Mouse (Mus musculus) heart, postnatal 0 days (tissue): ENCODE data around the gene Rab40b. TPM values are rescaled to one million over a fixed set of nuclear protein-coding genes. Genes with fewer than 3 reads are reported as not detected.

Source experiments
- ATAC-seq: fragments of 200-750 bp; cut with Nextera tagmentation; 2 replicates; pipeline ENCODE4 v1.8.0; 2017; ENCODE audit warnings: low read depth, moderate number of reproducible peaks, moderate library complexity; ENCODE audit not compliant: insufficient read depth
- DNase-seq: peaks from one replicate; pipeline ENCODE4 v3.0.0-alpha.2; 2016; ENCODE audit warnings: low spot score
- H3K27ac ChIP-seq: fragments of 300-500 bp; sonication (generic); 2 replicates; pipeline ENCODE4 v1.5.1; 2014; ENCODE audit warnings: low read depth, mild to moderate bottlenecking
- H3K27me3 ChIP-seq: fragments of 300-500 bp; sonication (generic); 2 replicates; pipeline ENCODE4 v1.6.1; 2014; ENCODE audit warnings: low read length, mixed read lengths; ENCODE audit not compliant: control insufficient read depth, insufficient read depth
- H3K36me3 ChIP-seq: fragments of 300-500 bp; sonication (generic); replicated peaks from 2 replicates; pipeline ENCODE4 v1.6.1; 2014; ENCODE audit warnings: low read length, mixed read lengths; ENCODE audit not compliant: control insufficient read depth, insufficient read depth
- H3K4me1 ChIP-seq: fragments of 300-500 bp; sonication (generic); 2 replicates; pipeline ENCODE4 v1.6.1; 2014; ENCODE audit warnings: antibody characterized with exemption; ENCODE audit not compliant: control insufficient read depth, insufficient read depth
- H3K4me2 ChIP-seq: fragments of 300-500 bp; sonication (generic); 2 replicates; pipeline ENCODE4 v1.6.1; 2014; ENCODE audit warnings: low read depth, mild to moderate bottlenecking, low read length, moderate library complexity
- H3K4me3 ChIP-seq: fragments of 300-500 bp; sonication (generic); 2 replicates; pipeline ENCODE4 v1.5.1; 2014; ENCODE audit warnings: low read depth, low read length
- H3K9ac ChIP-seq: fragments of 300-500 bp; sonication (generic); replicated peaks from 2 replicates; pipeline ENCODE4 v1.6.1; 2014; ENCODE audit warnings: low read depth, low read length, mixed read lengths
- H3K9me3 ChIP-seq: fragments of 300-500 bp; sonication (generic); replicated peaks from 2 replicates; pipeline ENCODE4 v1.6.1; 2016; ENCODE audit warnings: low read length; ENCODE audit not compliant: control insufficient read depth
- CTCF ChIP-seq: IDR thresholded peaks from 2 replicates; pipeline ENCODE4 v1.5.1; 2016; ENCODE audit warnings: antibody characterized with exemption, control low read depth, low read depth
- EP300 ChIP-seq: IDR thresholded peaks from 2 replicates; pipeline ENCODE4 v1.6.1; 2016; ENCODE audit warnings: antibody characterized with exemption, low read depth
- WGBS: fragments of 180-500 bp; shearing (Covaris S2); extraction: QIAGEN DNeasy Blood & Tissue Kit; methylation state at CpG from one replicate; pipeline ENCODE4 v1.1.7; 2014; 5-methylcytosine and 5-hydroxymethylcytosine counted together
- polyA plus RNA-seq: library from polyadenylated mRNA; unstranded; fragments of >200 nt; fragmentation: Nextera tagmentation; extraction: Ambion mirVana; gene quantifications from 2 replicates; pipeline ENCODE4 v1.2.1, GENCODE M21; 2015
- total RNA-seq: library from RNA; depleted of rRNA; stranded (reverse); fragments of >200 nt; gene quantifications from 2 replicates; pipeline ENCODE4 v1.2.3, GENCODE M21; 2014; ENCODE audit warnings: low replicate concordance; rRNA removed

The Rab40b gene
- 3.1 and 5.8 TPM in 2 replicates for total RNA-seq
- polyA plus RNA-seq, result 5.2 and 7.7 TPM in 2 replicates

- H3K36me3 ChIP-seq, result no peaks in the 10 kb centered on the region
- H3K27me3 ChIP-seq, result no peaks in the 10 kb centered on the region
- ATAC-seq (peak; percentile 96), DNase-seq (peak; percentile 98)
- peak within 1 kb of the TSS; percentile 95 for H3K4me2 ChIP-seq
- peak within 1 kb of the TSS; percentile 43; the same call in 1 of the 2 replicates for H3K27ac ChIP-seq
- H3K4me1 ChIP-seq, result no peaks in the 10 kb centered on the region
- under 1% methylated on average over 61 of the region's 61 CpGs for WGBS
- H3K9me3 ChIP-seq, result no peaks in the 10 kb centered on the region
- TF ChIP-seq EP300 (no peak), CTCF (no peak)
- peak within 1 kb of the TSS; percentile 78 for H3K4me3 ChIP-seq
- peak within 1 kb of the TSS; percentile 53 for H3K9ac ChIP-seq
Observed at GRCm38 (mm10) chr11:121387750-121388553, at the start of gene Rab40b. TSS of gene Rab40b (minus strand) at chr11:121388251.

DNA sequence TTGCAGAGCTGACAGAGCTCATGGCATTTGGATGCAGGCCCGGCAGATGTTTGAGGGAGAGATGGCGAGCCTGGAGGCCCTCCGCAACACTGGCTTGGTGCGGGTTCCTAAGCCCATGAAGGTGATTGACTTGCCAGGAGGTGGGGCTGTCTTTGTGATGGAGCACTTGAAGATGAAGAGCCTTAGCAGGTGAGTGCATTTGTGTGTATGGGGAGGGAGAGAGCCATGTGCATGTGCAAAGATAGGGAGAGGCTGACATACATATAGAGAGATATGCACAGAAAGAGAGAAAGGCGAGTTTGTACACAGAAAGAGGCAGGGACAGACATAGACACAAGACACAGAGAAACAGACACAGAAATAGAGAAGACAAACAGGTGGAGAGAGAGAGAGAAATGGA lies 49.2 kb upstream of the Rab40b start:
- Histone ChIP-seq H3K4me2 (no peak overlapping the region), H3K27me3 (no peaks in the 10 kb centered on the region), H3K27ac (no peak overlapping the region), H3K4me1 (peaks cover 22% of the 10 kb centered on the region), H3K36me3 (0 out of 2 replicates have a peak, but pooled peaks cover 7% of the 10 kb centered on the region), H3K4me3 (no peak overlapping the region), H3K9me3 (no peaks in the 10 kb centered on the region), H3K9ac (no peak overlapping the region)
- DNase-seq, result no peak
- TF ChIP-seq EP300 (no peak), CTCF (no peak)
- 73% methylated on average over 5 of the region's 5 CpGs for WGBS
- no peak for ATAC-seq

DNA sequence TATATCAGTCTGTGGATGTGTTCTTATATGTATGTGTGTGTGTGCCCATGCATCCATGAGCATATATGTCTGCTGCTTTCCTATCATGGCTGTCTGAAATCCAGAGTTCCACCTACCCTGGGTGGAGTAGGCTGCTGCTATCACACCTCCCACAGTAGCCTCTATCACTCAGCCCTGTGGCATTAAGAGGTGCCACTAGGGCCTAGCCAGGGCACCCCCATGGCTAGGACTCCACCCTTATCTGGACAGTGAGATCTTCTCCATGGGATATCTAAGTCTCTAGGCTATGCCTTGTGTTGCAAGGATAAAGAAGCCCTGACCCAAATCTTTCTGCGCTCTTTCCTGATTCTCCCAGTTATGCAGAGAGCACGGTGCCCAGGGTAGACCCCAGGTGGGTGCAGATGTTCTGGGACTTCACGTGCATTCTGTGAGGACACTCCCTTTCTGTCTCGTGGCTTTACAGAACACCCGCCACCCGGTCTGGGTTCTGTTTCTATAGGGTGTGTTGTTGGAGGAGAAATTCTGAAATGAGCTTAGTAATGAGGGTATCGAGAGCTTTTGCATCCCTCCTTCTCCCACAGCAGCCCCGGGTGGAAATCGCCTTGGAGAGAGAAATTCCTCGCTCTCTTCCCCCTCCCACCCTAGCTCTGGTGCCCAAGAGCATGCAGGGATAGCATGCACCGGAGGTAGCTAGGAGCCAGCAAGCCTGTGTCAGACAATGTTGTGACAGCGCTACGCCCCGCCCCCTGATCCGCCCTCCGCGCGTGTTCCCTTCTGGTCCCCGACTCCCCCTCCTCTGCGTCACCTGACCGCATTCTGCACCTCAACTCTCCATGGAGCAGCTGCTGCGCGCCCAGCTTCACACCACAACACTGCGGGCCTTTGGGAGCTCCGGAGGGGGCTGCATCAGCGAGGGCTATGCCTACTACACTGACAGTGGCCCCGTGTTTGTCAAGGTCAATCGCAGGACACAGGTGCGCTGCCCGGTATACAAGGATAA lies 46.4 kb upstream of the Rab40b start, which contains the start of gene Fn3k:
Fn3k (plus strand) TSS at position 758 of the 1,000 bp plus-strand sequence.
- Histone ChIP-seq H3K9me3 (no peaks in the 10 kb centered on the region), H3K4me3 (peak within 1 kb of the TSS; percentile 54), H3K4me2 (peak within 1 kb of the TSS; percentile 69), H3K4me1 (peaks cover 22% of the 10 kb centered on the region), H3K36me3 (peaks cover 8% of the 10 kb centered on the region), H3K9ac (peak within 1 kb of the TSS; percentile 32; the same call in 1 of the 2 replicates), H3K27ac (peak within 1 kb of the TSS; percentile 84), H3K27me3 (no peaks in the 10 kb centered on the region)
- ATAC-seq (peak; percentile 93), DNase-seq (peak; percentile 84)
- no peak for TF ChIP-seq EP300
- TF ChIP-seq CTCF, result no peak
- WGBS, result 4% methylated on average over 30 of the region's 30 CpGs

- H3K9me3 ChIP-seq, result no peaks in the 10 kb centered on the region
- H3K4me1 ChIP-seq, result peaks cover 22% of the 10 kb centered on the region
- 36% methylated on average over 4 of the region's 4 CpGs for WGBS
- peak overlapping the region; percentile 84 for H3K27ac ChIP-seq
- TF ChIP-seq EP300 (peak; percentile 58; the same call in 1 of the 2 replicates), CTCF (no peak)
- DNase-seq (peak; percentile 6), ATAC-seq (peak; percentile 7)
- peaks cover 19% of the 10 kb centered on the region for H3K36me3 ChIP-seq
- no peak overlapping the region for H3K4me3 ChIP-seq
- H3K4me2 ChIP-seq, result 0 out of 2 replicates have a peak overlapping the region, but pooled peaks have one; percentile 69
- no peak overlapping the region for H3K9ac ChIP-seq
- no peaks in the 10 kb centered on the region for H3K27me3 ChIP-seq
Observed at GRCm38 (mm10) chr11:121433397-121433796, 45.3 kb upstream of the Rab40b start.

DNA sequence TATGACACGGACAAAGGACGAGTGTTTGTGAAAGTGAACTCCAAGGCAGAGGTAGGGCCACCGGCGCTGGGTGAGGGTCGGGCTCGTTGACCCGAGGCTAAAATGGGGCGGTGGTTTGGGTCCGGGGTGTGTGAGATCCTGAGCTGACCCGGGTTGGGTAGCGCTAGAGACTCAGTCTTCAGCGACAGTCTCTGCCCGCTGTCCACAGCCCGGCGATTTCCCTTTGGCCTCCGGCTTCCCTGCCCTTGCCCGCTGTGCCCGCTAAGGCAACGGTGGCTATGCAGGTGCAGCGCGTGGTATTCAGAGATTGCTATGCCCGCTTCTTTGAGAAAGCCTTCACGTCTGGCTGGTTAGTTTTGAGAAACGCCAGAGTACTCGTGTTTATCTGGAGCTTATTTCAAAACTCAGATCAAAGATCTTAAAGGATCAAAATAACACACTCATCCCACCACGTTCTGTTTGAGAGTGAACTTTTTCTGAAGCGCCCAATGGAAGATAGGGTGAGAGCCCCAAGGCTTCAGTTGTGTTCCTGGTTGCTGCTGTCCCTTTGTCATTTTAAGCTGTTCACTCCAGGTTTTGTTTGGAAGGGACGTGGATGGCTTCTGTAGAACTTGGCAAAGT lies 33.6 kb upstream of the Rab40b start:
- H3K27ac ChIP-seq, result peak overlapping the region; percentile 71
- under 1% methylated on average over 28 of the region's 28 CpGs for WGBS
- peak overlapping the region; percentile 68 for H3K4me3 ChIP-seq
- peak overlapping the region; percentile 86 for H3K4me2 ChIP-seq
- no peak for TF ChIP-seq EP300
- no peak for TF ChIP-seq CTCF
- H3K36me3 ChIP-seq, result peaks cover 14% of the 10 kb centered on the region; the same call in 1 of the 2 replicates
- H3K4me1 ChIP-seq, result peaks cover 11% of the 10 kb centered on the region
- DNase-seq (peak; percentile 29), ATAC-seq (peak; percentile 43)
- no peaks in the 10 kb centered on the region for H3K9me3 ChIP-seq
- peak overlapping the region; percentile 76 for H3K9ac ChIP-seq
- no peaks in the 10 kb centered on the region for H3K27me3 ChIP-seq
